Mouse (Mus musculus) small intestine, adult 2 months (tissue): Measurements from ENCODE around the gene Olfr156.

Experiments
- CTCF ChIP-seq: fragments of 200-500 bp; IDR thresholded peaks from 2 replicates; pipeline ENCODE4 v1.5.1; 2012; ENCODE audit warnings: low read depth, mild to moderate bottlenecking, control low read depth, inconsistent platforms, low read length, moderate library complexity, mixed read lengths; ENCODE audit not compliant: insufficient replicate concordance, insufficient read length; ENCODE audit errors: extremely low read depth
- POLR2A ChIP-seq: fragments of 200-500 bp; IDR thresholded peaks from 2 replicates; pipeline ENCODE4 v1.6.1; 2012; ENCODE audit warnings: low read depth, mild to moderate bottlenecking, control low read depth, inconsistent platforms, low read length, moderate library complexity

GRCm38 (mm10) chr4:43838326-43838725 is 14.6 kb upstream of the Olfr156 start:
- TF ChIP-seq CTCF: no peak
- TF ChIP-seq POLR2A: no peak
